Mouse (Mus musculus): ENCODE measurements around the gene Il13ra1.

Il13ra1 gene

DNA sequence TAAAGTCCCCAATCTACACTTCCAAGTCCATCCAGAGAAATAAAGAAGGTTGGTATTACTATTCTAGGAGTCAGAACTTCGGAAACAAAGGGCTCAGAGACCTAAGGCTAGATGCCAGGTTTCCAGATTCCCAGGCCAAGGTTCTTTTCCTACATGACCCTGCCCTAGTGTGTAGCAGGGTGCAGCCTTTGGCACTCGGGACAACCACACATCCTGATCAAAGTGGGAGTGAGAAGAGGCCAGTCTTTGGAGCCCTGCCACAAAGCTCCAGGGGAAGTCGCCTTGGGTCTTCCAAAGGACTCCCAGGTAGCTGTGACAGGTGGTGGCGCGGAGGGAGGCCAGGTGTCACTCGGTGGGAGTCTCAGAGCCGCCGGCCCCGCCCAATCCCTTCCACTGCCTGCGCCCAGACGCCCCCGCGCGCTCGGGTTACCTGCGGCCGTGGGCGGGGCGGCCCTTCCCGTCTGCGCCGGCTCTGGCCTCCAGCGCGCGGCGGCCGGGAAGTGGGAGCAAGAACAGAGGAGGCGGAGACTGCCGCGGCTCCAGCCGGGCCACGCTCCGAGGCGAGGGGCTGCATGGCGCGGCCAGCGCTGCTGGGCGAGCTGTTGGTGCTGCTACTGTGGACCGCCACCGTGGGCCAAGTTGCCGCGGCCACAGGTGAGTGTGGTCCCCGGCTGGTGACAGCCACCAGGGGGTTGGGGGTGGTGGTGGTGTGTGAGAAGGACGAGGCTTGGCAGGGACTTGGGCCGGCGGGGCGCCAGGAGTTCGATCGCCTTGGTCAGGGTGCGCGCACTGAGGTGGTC lies at the start of gene Il13ra1:
TSS of gene Il13ra1 (plus strand) at position 489 of the 800 bp plus-strand sequence.
- peak; percentile 22 to 30 for DNase-seq (ENCODE audit: low spot score in 2 of 2)

DNA sequence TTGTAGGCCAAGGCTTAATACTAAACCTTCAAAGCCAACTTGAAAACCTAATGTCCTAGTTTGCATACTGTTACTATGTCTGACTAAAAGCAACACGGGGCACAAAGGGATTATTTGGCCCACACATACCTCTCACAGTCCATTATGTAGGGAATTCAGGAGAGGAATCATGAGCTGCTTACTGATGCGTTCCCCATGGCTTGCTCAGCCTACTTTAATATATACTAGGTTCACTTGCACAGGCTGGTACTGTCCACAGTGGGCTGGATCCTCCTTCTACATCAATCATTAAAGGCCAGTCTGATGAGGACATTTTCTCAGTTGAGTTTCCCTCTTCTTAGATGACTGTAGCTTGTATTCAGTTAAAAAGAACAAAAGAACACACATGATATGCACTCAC lies 37.9 kb upstream of the Il13ra1 start:
- DNase-seq (ENCODE audit: low spot score in 2 of 2): no peak

DNA sequence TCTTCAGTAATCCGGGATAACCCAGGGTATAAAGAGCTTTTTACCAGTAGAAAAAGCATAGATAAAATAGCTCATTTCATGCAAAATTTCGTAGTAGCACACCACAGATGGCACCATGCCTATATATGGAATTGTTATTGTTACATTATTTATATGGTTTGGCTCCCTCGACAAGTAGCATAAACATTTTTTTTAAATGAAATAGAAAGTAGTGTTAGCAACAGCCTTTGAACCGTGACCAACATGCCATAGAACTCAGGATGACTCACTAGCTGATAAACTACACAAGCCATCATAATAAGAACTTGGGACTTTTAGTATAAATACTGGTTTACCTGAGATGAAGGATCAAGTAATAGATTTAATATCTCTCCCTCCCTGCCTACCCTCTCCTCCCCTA lies 34.7 kb upstream of the Il13ra1 start:
- DNase-seq (ENCODE audit: low spot score in 2 of 2): no peak

DNA sequence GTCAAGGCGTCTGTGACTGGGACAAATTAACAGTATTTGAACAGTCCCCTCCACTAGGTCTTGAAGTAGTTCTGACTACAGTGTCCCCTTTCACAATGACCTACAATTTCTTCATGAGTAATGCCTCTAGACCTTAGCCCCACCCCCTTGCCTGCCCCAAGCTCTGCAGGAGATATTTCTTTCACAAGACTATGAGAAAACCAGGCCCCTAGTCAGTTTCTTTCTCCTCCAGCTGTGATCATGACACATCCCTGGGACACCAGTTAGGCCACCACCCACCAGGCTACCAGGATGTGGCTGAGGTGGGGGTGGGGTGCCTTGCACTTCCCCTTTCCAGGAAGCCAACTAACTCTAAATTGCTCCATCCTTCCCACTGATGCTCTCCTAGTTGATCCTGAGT lies 29.0 kb upstream of the Il13ra1 start:
- DNase-seq (ENCODE audit: low spot score in 2 of 2): no peak

DNA sequence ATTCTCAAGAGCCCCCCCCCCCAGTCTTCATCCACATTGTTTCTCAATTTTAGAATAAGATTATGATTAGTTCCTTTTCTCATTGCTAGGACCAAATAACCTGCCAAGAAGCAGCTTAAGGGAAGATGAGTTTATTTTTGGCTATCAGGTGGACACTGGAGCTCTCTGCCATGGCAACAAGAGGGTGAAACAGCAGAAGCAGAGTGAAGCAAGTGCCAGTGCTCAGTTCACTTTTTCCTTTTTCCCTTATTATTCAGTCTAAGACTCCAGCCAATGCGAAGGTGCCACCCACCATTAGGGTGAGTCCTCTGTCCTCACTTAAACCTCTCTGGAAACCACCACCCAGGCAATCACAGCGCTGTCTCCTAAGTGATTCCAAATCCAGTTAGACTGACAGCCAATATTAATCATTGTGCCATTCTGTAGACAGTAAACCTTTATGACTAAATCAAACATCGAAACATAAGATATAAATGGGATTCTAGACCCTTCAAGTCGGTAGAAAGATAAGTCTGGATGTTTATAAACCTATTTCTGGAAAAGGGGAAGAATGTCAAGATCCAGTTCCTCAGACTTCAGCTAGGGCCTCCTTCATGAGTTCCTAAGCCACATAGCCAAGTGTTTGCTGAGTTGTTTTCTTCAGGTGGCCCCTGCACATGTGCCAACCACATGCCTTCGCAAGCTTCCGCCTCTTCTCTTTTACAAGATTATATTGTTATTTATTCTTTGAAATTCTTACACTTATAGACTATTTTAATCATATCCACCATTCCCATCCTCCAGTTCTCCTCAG lies 23.2 kb upstream of the Il13ra1 start:
- DNase-seq (ENCODE audit: low spot score in 2 of 2): peak in 1 of 2 experiments; percentile 16

DNA sequence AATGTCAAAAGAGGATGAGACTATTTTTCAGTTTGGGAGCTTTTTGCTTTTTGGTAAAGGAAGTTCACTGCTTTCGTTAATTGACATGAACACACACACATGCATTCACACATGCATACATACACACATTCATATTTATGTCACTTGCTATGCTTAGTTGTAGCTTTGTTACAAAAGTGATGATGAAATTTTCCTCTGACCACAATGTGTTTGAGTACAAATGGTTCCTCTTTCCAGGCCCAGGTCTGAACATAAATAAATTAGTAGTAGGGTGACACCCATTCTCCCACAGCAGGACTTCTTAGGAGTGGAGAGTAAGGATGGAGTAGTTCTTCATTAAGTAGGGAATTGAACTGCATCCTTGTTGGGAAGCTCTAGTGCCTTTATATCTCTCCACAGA lies 11.0 kb upstream of the Il13ra1 start:
- no peak for DNase-seq (ENCODE audit: low spot score in 2 of 2)

DNA sequence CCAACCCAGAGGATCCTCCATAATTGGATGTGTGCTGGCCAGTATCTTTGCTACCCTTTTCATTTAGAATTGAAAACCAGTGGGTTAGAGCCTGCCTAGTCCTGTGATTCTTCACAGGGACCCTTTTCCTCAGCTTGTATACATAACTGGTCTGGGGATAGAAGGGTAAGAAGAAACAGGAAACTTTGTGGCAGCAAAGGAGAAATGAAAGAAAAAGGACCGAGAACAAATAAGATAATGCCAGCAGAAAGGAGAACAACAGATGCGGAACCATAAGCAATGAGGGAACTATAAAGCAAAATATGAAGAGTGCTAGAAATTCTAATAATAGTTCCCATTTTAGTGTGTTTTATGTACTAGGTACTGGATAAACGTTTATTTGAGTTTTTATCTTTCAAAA lies 10.6 kb upstream of the Il13ra1 start:
- DNase-seq (ENCODE audit: low spot score in 2 of 2): no peak

DNA sequence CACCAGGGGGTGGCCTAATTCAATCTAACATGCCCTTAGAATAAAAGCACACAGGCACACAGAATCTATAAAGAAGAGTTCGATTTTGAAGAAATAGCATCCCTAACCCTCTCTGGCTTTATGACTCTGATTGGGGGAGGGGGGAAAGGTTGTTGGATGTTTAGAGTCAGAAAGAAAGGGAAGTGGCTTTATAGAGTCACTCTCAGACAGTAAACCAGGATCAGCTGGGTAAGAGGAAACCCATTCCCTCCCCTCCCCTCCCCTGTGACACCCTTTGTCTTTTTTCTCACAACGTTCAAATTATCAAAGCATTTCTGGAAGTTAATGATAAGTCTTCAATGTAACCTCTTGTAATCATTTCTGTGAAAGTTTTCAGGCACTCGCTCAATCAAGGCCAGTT lies 3.3 kb upstream of the Il13ra1 start:
- no peak for DNase-seq (ENCODE audit: low spot score in 2 of 2)

DNA sequence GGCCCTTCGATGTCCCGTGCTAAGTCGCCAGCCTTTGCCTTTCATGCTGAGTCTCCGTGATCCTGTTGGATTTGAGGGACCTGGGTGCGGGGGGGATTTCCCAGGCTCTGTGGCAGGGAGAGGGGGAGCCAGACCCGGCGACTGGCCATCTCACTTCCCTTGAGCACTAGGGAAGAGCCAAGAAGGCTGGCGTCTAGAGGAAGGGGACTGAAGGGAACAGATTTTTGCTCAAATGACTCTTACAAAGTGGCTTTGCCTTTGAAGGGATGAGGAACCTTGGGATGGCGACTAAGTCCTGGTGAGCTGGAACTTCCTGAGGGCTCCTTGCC lies 476 bp downstream of the Il13ra1 start:
- no peak for DNase-seq (ENCODE audit: low spot score in 2 of 2)

DNA sequence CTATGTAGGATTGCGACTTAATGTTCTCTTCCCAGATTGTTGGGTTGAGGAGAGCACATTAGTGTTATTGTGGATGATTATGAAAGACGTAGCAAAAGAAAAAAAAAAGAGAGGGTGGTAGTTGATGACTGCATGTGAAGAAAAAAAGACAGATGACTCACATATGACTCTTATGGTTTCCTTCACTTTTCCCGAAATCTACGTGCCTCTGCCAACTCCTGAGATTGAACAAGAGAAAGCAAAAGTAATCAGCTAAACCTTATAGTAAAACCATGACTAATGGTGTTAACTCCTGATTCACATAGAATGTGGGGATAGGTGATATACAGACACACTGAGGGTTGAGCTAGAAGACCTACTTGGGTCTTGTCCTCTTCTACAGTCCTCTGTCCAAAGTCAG lies 3.3 kb downstream of the Il13ra1 start:
- DNase-seq (ENCODE audit: low spot score in 2 of 2): no peak

DNA sequence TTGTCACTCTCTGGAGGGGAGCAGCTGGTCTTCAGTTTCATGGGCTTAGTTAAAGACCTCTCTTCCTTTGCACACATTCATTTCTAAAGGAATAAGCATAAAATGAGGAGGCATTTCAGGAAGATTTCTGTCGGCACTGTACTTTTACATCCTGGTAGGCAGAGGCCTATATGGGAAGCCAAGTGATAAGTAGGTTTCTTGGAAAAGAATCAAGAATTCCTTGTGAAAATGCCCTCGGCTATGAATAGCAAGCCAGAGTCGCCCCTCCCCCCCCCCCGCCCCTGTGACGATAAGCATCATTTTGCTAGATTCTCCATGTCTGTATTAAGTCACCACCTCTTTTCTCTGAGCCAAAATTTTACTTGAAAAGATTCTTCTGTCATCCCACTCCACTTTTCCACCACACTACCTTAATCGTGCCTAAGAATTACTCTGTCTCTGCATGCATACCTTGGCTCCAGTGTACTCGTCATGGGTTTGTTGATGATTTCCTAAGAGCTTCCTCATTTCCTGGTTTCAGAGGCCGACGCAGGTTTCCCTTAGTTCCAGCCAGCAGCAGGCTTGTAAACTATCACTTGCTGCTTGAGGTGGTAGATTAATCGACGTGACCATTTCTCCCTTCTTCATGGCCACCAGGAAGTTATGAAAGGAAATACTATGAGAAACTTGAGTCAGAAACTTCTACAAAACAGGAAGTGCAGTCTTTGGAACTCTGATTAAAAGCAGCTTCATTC lies 17.3 kb downstream of the Il13ra1 start:
- no peak for DNase-seq (ENCODE audit: low spot score in 2 of 2)

DNA sequence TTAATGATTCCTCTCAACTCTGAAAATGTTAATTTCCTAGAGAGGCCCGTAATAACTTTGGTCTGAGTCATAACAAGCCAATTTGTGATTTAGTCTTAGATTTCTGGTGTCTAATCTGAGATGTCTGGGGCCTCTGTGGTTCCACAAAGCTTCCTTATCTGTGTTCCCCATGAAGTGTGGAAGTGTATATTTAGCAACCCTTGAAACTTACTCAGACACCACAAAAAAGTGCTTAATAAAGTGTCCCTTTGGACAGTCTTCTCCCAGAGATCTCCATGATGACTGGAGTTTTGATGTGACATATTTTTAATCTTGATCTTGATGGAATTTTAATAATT lies 17.8 kb downstream of the Il13ra1 start:
- DNase-seq (ENCODE audit: low spot score in 2 of 2): no peak

DNA sequence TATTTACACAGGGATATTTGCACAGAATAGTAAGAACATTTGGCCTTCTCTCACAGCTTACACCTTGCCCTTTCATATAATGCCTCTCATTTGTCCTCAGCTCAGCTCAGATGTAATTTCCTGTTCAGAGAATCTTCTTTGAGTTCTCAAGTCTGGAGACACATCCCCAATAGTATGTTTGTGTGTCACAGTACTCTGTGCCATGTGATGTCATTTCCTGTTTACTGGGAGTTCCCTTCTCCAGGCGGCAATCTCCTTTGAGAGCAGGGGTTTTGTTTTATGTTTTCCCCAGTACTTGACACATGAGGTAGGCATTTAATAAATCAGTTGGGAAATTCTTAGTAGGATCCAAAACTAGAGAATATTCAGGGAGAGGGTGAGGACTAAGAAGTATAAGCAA lies 24.4 kb downstream of the Il13ra1 start:
- no peak for DNase-seq (ENCODE audit: low spot score in 2 of 2)

DNA sequence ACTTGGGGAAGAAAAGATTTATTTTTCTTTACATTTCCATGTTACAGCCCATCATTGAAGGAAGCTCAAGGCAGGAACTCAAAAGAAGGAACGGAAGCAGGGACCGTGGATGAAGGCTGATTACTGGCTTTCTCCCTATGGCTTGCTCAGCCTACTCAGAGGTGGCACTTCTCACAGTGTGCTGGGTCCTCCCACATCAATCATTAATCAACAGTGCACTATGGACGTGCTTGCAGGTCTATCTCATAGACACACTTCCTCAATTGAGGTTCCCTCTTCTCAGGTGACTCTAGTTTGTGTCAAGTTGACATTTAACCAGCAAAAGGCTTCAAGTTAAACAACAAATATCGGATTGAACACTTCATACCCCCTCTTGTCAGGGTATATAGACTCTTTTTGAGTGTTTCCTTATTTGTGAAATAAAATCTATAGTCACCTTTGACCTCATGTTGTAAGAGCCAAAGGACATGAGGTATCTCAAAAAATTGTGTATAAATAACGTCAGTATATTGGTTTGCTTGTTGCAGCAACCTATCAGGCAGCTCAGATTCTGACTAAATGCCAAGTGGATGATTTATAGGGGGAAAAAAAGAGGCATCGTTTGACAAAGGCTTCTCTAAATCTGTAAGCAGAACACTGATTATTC lies 30.2 kb downstream of the Il13ra1 start:
- no peak for DNase-seq (ENCODE audit: low spot score in 2 of 2)

DNA sequence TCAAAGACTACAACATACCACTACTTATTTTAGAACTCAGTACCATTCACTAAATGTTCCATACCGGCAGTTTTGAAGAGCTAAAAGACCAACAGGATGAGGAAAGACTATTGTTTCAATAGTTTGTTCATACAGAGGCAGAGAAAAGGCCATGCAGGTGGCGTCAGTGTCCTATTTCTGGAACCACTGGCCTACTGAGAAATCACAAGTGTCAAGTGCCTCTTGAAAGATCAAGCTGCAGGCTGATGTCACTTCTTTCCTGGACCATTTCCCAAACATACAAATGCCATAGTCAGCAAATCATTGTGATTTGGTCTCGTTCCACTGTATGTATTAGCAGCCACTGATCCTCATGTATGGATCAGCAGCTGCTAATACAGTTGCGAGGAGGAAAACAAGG lies 34.8 kb downstream of the Il13ra1 start:
- no peak for DNase-seq (ENCODE audit: low spot score in 2 of 2)

DNA sequence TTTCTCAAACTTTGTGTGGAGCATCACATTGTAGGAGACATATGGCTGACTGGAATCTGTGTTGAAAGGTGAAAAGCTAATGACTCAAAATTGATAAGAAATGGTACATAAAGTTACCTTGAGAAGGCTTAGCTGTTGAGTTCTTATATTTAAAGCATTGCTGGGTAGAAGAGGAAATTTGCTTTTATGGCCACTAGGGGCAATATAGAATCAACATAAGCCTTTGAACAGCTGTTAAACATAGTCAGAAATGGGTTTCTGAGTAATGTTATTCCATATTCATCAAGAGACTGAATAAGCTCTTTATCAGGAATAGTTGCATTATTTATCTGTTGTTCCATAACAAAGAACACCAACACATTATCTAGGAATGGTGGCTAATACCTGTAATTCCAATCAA lies 38.2 kb downstream of the Il13ra1 start:
- DNase-seq (ENCODE audit: low spot score in 2 of 2): no peak

DNA sequence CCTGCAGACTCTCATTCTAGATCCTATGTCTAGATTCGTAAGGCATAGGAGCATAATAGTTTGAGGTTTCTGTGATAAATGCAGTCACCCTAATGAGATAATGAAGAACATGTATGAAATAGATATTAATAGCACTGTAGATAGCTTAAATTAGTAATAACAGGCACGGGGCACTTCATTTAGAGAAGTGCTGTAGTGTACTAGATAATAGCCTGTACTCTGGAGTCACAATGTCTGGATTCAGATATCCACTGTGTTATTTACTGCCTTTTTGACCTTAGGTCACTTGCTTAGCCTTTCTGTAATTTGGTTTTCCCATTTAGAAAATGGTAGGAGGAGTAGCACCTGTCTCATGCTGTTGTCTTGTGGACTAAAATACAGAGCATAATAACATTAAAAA lies 44.8 kb downstream of the Il13ra1 start:
- no peak for DNase-seq (ENCODE audit: low spot score in 2 of 2)

DNA sequence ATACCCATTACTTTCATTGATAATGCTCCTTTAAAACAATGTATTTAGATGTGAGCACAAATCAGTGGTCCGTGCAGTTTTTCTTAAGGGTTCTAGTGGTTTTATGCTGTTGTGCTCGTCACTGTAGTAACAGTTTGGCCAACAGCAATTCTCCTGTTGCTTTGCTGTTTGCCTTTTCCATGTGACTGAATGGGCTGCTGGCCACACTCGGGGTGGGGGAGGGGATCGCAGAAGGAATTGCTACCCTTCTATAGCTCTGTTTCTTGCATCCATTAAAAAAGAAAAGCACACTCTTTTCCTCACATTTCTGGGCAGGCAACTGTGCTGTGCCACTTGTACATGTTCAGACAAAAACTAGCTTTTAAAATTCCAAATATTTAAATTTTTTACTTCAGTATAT lies 49.7 kb downstream of the Il13ra1 start:
- peak; percentile 26 to 33 for DNase-seq (ENCODE audit: low spot score in 2 of 2)

DNA sequence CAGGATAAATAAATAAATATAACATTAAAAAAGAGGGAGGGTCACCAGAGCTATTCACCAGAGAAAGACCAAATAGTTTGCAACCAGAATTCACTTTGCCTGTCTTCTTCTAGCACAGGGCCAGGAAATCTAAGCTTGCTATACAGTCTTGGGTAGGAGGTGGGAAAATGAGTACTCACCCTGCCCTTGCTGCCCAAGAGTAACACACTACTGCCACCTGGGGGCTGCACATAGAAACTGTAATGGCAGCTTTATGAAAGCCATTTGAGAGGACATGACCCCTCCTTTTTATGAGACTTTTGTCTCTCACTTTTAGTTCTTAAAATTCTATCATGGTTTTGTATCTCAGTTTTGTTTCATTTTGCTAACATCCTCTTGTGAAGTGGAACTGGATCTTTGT lies 71.7 kb downstream of the Il13ra1 start:
- peak in 1 of 2 experiments; percentile 40 for DNase-seq (ENCODE audit: low spot score in 2 of 2)

DNA sequence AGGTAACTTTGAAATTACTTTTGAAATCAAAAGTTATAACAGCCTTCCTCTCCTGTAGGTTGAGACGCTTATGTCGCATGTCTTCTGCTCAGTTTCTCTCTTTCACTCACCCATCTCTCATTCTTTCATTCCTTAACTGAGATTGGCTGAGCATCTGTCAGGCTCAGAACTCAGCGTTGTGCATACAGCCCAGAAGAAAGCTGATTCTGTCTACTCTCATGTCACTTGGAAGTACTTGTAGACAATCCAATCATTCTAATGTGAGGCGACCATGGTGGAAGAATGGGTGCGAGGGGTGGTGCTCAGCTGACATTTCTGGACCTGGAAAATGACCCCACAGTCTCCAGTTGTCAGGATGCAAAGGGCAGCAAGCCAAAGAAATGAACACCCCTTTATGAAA lies 74.1 kb downstream of the Il13ra1 start:
- DNase-seq (ENCODE audit: low spot score in 2 of 2): no peak

DNA sequence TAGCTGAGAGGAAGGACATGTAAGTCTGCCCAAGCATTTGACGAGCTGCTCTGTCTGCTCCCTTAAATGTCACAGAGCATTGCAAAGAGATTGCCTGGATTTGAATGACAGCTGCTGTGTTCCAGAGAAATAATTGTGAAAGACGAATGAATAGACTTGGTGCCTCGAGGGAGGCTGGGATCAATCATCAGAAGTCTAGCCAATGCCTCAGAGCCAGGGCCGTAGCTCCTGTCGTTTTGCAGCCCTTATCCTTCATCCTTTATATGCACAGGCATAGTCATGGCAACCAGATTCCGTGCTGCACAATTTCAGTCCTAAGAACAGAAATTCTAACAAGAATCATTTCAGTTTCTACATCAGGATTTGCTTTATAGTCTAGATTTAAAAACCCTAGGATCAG lies 74.5 kb downstream of the Il13ra1 start:
- DNase-seq (ENCODE audit: low spot score in 2 of 2): peak in 1 of 2 experiments; percentile 39

DNA sequence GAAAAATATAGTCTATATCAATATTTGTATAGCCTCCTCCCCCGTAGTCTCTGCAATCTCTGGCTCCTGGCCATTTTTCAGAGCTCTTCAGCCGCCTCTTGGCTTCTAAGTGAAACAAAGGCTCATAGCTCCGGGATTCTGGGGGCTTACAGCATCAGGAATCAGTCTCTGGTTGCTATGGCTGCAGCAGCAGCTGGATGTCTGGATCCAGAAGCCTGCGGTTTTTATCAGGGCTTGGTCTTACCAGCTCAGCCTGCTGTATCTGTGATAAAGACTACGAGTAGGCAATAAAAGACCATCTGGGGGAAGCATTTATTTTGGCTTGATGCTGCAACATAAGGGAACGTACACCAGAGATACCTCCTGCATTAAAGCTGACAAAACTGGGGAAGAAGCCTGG lies 82.0 kb downstream of the Il13ra1 start:
- DNase-seq (ENCODE audit: low spot score in 2 of 2): peak; percentile 30 to 38

Data from right cerebral cortex, postnatal 10 days (tissue).